Mouse (Mus musculus): Measurements from ENCODE around the gene Rptor.

DNA sequence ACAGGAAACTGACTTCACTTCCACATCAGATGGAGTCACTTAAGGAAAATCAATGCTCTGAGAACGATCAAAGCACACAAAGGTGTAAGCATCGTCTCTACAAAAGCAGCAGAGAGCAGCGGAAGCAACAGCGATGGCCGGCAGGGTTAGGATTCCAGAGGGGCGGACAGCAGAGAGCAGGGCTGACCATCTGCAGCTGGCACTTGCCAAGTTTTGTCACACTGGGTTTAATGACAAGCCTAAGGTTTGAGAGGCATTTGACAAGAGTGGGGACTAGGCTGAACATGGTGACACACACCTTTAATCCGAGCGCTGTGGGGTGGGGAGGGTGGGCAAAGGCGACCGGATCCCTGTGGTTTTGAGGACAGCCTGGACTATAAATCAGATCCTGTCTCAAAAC lies 329.1 kb downstream of the Rptor start:
- TF ChIP-seq CTCF (IDR thresholded peaks at IDR 0.05; ENCODE audit: borderline replicate concordance, extremely low read depth, insufficient read depth, insufficient read length) (no peak), POLR2A (IDR thresholded peaks at IDR 0.05; ENCODE audit: borderline replicate concordance, extremely low read depth, insufficient read depth, insufficient read length, poor library complexity, severe bottlenecking) (no peak)
